ENCODE assay signal across 8 mouse cellular contexts in genomic region chr19:46503351-46504084, GRCm38 (mm10). TPM values are rescaled to one million over a fixed set of nuclear protein-coding genes. Genes with fewer than 3 reads are reported as not detected.
A peak's percentile ranks its signal among the peaks of the same experiment; 100 is the strongest.
DNase-seq lines count a peak whose midpoint lies in the region; ATAC-seq and TF ChIP-seq lines count a peak whose summit lies in the region.

No protein-coding gene starts in this region.

- peak overlapping the region; percentile 97 for H3K9ac ChIP-seq in embryonic facial prominence, embryonic 11.5 days (replicated peaks; ENCODE audit: low read length)
- peak overlapping the region; percentile 98 for H3K9ac ChIP-seq in heart, embryonic 11.5 days (ENCODE audit: low read depth, low read length)
- peak overlapping the region; percentile 99 for H3K9ac ChIP-seq in kidney, embryonic 14.5 days (ENCODE audit: low read depth, low read length)

- under 1% methylated on average over 21 of the region's 21 CpGs for WGBS in embryonic facial prominence, embryonic 11.5 days
- under 1% methylated on average over 21 of the region's 21 CpGs for WGBS in heart, embryonic 11.5 days (ENCODE audit: insufficient replicate concordance)
- WGBS in kidney, embryonic 14.5 days, result under 1% methylated on average over 21 of the region's 21 CpGs

- in situ Hi-C loops in Patski (cut with MboI; ENCODE audit: low pct_unique_long_range_greater_than_20kb), result loop anchor here (5.0 kb wide), 1 partner anchor 34 kb away; no protein-coding TSS in a partner anchor

- DNase-seq in Patski (ENCODE audit: low read depth, low spot score), result peak; percentile 79
- peak; percentile 70 for DNase-seq in embryonic facial prominence, embryonic 11.5 days (ENCODE audit: low spot score)
- peak; percentile 82 for DNase-seq in lung, postnatal 14 days
- peak; percentile 74 for DNase-seq in ovary, postnatal 36 days (ENCODE audit: low spot score)
- peak; percentile 81 for DNase-seq in urinary bladder, postnatal 4 days (ENCODE audit: low spot score in 2 of 2)

- H3K4me3 ChIP-seq in C2C12 (ENCODE audit: insufficient read depth, poor library complexity, severe bottlenecking), result peak overlapping the region; percentile 91
- peak overlapping the region; percentile 93 for H3K4me3 ChIP-seq in embryonic facial prominence, embryonic 11.5 days (ENCODE audit: low read depth, low read length)
- peak overlapping the region; percentile 85 for H3K4me3 ChIP-seq in heart, embryonic 11.5 days (ENCODE audit: low read depth, low read length)
- peak overlapping the region; percentile 98 for H3K4me3 ChIP-seq in kidney, embryonic 14.5 days (ENCODE audit: low read length)

- H3K27me3 ChIP-seq in C2C12 (ENCODE audit: control insufficient read depth, insufficient read depth, insufficient read length) (no peaks in the 10 kb centered on the region), Patski (no peaks in the 10 kb centered on the region)
- H3K27me3 ChIP-seq in embryonic facial prominence, embryonic 11.5 days (ENCODE audit: control insufficient read depth, insufficient read depth, low read length), result no peaks in the 10 kb centered on the region
- no peaks in the 10 kb centered on the region for H3K27me3 ChIP-seq in heart, embryonic 11.5 days (ENCODE audit: control insufficient read depth, insufficient read depth, low read length)
- no peaks in the 10 kb centered on the region for H3K27me3 ChIP-seq in kidney, embryonic 14.5 days (ENCODE audit: control insufficient read depth, insufficient read depth, low read length)

- peaks cover 70% of the 10 kb centered on the region for H3K79me2 ChIP-seq in C2C12 (ENCODE audit: control insufficient read depth, insufficient read depth)

- H3K79me3 ChIP-seq in C2C12 (ENCODE audit: low read depth), result peaks cover 57% of the 10 kb centered on the region

- H3K4me2 ChIP-seq in embryonic facial prominence, embryonic 11.5 days (ENCODE audit: low read depth, low read length), result peak overlapping the region; percentile 94
- H3K4me2 ChIP-seq in heart, embryonic 11.5 days, result peak overlapping the region; percentile 98
- peak overlapping the region; percentile 90 for H3K4me2 ChIP-seq in kidney, embryonic 14.5 days (replicated peaks; ENCODE audit: low read depth, low read length)

- TF ChIP-seq CTCF in C2C12 (IDR thresholded peaks at IDR 0.05; ENCODE audit: control insufficient read depth, insufficient read depth, insufficient read length) (no peak), Patski (IDR thresholded peaks at IDR 0.05) (no peak)

- POLR2A ChIA-PET in Patski (lab: Charles Lee), result interaction anchor here (0.6 to 19.4 kb wide), 9 partner anchors 9 to 88 kb away, joined by 3 to 388 read pairs (median 4); no protein-coding TSS in a partner anchor

- H3K4me1 ChIP-seq in embryonic facial prominence, embryonic 11.5 days (ENCODE audit: control insufficient read depth, insufficient read depth, low read length), result peaks cover 3% of the 10 kb centered on the region
- peaks cover 44% of the 10 kb centered on the region for H3K4me1 ChIP-seq in heart, embryonic 11.5 days (ENCODE audit: control insufficient read depth, insufficient read depth, low read length)
- H3K4me1 ChIP-seq in kidney, embryonic 14.5 days (ENCODE audit: control insufficient read depth, insufficient read depth, low read length), result peaks cover 39% of the 10 kb centered on the region

- H3K36me3 ChIP-seq in C2C12 (ENCODE audit: control insufficient read depth, insufficient read depth), result peaks cover 45% of the 10 kb centered on the region
- H3K36me3 ChIP-seq in embryonic facial prominence, embryonic 11.5 days (replicated peaks; ENCODE audit: control insufficient read depth, insufficient read depth, low read depth, low read length), result no peaks in the 10 kb centered on the region; the same call in none of the 2 replicates
- peaks cover 16% of the 10 kb centered on the region for H3K36me3 ChIP-seq in heart, embryonic 11.5 days (ENCODE audit: control insufficient read depth, insufficient read depth, low read length)
- H3K36me3 ChIP-seq in kidney, embryonic 14.5 days (ENCODE audit: control insufficient read depth, insufficient read depth, low read length), result peaks cover 29% of the 10 kb centered on the region

- H3K27ac ChIP-seq in embryonic facial prominence, embryonic 11.5 days (replicated peaks; ENCODE audit: low read depth, low read length), result peak overlapping the region; percentile 97
- H3K27ac ChIP-seq in heart, embryonic 11.5 days (ENCODE audit: low read depth, low read length), result peak overlapping the region; percentile 99
- H3K27ac ChIP-seq in kidney, embryonic 14.5 days (ENCODE audit: low read depth, low read length), result peak overlapping the region; percentile 100

- no peaks in the 10 kb centered on the region for H3K9me3 ChIP-seq in embryonic facial prominence, embryonic 11.5 days (replicated peaks; ENCODE audit: control insufficient read depth, low read length)
- no peaks in the 10 kb centered on the region for H3K9me3 ChIP-seq in heart, embryonic 11.5 days (replicated peaks; ENCODE audit: control insufficient read depth, low read length)
- H3K9me3 ChIP-seq in kidney, embryonic 14.5 days (ENCODE audit: control insufficient read depth, low read length), result no peaks in the 10 kb centered on the region

- peak overlapping the region; percentile 80 for H3ac ChIP-seq in C2C12 (ENCODE audit: control insufficient read depth, insufficient read length, low read depth)

- CTCF ChIA-PET in Patski (lab: Charles Lee), result interaction anchor here (1.2 to 8.1 kb wide), 5 partner anchors 11 to 35 kb away, joined by 4 to 73 read pairs (median 5); no protein-coding TSS in a partner anchor

- ATAC-seq in Patski, result peak; percentile 13
- ATAC-seq in embryonic facial prominence, embryonic 11.5 days (replicated peaks; ENCODE audit: insufficient number of reproducible peaks, low FRiP score, low TSS enrichment, low read depth), result peak; percentile 19; the same call in 1 of the 2 replicates
- ATAC-seq in heart, embryonic 11.5 days (replicated peaks; ENCODE audit: insufficient number of reproducible peaks, low FRiP score, low TSS enrichment), result peak; percentile 15; the same call in 1 of the 2 replicates
- peak; percentile 8 for ATAC-seq in kidney, embryonic 14.5 days (ENCODE audit: low FRiP score, low TSS enrichment)

TF ChIP-seq in C2C12, 6 proteins besides CTCF, POLR2A, EP300 and RAD21:
- no peak for TF ChIP-seq CEBPB (IDR thresholded peaks at IDR 0.05; ENCODE audit: low read depth)
- peak; percentile 68 for TF ChIP-seq MYOD1 (IDR thresholded peaks at IDR 0.05; ENCODE audit: control insufficient read depth, insufficient read length, low read depth)
- peak; percentile 49 for TF ChIP-seq MAX (IDR thresholded peaks at IDR 0.05)

RNA-seq across cellular contexts. Expression of gene Trim8, which starts 2.0 kb away (rescaled TPM):
- 26.8 TPM for polyA plus RNA-seq in C2C12 (2012; fragmentation: generic; extraction: Trizol)
- 89.9 TPM for polyA plus RNA-seq in Patski (2021)
- polyA plus RNA-seq in embryonic facial prominence, embryonic 11.5 days (2014; fragmentation: Nextera tagmentation; extraction: Ambion mirVana), result 17.8 and 18.6 TPM in 2 replicates
- 18.0 and 18.6 TPM in 2 replicates for polyA plus RNA-seq in heart, embryonic 11.5 days (2014; fragmentation: Nextera tagmentation; extraction: Ambion mirVana)
- polyA plus RNA-seq in kidney, embryonic 14.5 days (2014; fragmentation: Nextera tagmentation; extraction: Ambion mirVana), result 28.3 and 35.6 TPM in 2 replicates

Comparison
In these comparisons a context has a peak if more than half of its experiments do, and no peak if none do; other contexts are left out.
1. Peak in every context shown above with its lines: DNase-seq, ATAC-seq, H3K4me3 ChIP-seq and H3K27ac ChIP-seq.